Mouse (Mus musculus) B cell, adult (primary cell): ENCODE data around the gene Gbf1. TPM values are rescaled to one million over a fixed set of nuclear protein-coding genes. Genes with fewer than 3 reads are reported as not detected.

ENCODE experiments used
- total RNA-seq: library from RNA; stranded (reverse); gene quantifications from 4 replicates; pipeline ENCODE4 v1.2.4, GENCODE M21; 2023; ENCODE audit not compliant: inconsistent age

Gbf1 gene
- 114 to 128 TPM (median 121 TPM) in 4 replicates for total RNA-seq

DNA sequence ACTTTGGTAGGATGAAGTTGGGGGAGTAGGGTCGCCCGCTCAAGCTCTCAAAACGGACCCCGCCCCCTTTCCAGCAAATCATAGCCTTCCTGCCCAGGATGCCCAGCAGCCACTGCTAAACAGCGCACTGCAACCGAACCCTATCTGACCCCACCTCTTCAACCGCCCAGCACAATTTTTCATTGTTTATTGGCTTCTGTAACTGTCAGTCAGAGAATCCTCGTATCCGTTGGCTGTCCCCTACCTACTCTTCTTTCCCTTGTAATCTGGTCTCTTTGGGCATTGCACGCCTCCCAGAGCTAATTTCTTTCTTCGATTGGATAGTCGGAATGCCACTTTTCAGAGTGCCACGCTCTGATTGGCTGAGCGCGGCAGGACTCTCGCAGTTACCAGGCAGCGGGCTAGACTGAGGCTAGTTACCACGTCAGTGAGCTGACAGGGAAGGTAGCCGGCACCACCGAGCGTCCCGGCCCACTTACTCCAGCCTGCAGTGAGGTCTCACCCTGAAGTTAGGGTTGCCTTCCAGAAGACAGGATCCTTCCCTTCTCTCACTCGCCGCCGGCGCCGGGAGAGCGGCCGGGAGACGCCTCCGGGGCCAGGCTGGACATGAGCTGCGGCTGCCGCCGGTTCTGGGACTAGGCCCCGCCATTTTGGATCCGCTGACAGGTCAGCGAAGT, at the start of gene Gbf1:
Gene Gbf1, plus strand, starts transcription at position 383 of the 677 bp plus-strand sequence.

DNA sequence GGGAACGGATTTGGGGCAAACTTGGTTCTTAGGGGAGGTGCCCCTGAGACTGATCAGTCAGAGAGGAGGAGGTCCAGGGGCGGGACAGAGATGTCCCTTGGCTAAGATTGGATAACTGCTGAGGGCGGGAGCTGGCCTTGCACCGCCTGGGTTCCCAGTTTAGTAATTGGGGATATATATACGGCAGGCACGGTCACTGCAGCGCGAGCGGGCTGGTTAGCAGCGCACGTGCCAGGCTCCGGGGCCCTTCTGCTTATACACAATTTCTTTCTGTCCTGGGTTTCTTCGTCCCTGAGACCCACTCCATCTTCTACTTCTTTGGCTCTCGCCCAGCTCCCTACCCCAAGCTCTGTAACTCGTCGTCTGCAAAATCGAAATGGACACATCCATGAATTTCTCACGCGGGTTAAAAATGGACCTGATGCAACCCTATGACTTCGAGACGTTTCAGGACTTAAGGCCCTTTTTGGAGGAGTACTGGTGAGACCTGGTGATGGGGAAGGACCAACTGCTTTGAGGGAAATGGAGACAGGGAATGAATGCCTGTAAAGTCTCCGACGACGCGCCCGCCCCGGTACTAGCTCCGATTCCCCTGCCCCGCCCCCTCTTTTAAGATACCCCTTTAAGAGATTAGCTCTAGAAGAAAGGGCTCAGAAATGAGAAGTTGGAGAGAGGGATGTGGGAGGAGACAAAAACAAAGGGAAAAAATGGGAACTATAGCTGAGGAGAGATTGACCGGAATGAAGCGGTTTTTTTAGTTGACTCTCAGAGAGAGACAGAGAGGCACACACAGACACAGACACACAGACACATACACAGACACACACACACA, 20.4 kb upstream of the Gbf1 start, which contains the start of gene Elovl3:
Gene Elovl3, plus strand, starts transcription at position 204 of the 832 bp plus-strand sequence.

DNA sequence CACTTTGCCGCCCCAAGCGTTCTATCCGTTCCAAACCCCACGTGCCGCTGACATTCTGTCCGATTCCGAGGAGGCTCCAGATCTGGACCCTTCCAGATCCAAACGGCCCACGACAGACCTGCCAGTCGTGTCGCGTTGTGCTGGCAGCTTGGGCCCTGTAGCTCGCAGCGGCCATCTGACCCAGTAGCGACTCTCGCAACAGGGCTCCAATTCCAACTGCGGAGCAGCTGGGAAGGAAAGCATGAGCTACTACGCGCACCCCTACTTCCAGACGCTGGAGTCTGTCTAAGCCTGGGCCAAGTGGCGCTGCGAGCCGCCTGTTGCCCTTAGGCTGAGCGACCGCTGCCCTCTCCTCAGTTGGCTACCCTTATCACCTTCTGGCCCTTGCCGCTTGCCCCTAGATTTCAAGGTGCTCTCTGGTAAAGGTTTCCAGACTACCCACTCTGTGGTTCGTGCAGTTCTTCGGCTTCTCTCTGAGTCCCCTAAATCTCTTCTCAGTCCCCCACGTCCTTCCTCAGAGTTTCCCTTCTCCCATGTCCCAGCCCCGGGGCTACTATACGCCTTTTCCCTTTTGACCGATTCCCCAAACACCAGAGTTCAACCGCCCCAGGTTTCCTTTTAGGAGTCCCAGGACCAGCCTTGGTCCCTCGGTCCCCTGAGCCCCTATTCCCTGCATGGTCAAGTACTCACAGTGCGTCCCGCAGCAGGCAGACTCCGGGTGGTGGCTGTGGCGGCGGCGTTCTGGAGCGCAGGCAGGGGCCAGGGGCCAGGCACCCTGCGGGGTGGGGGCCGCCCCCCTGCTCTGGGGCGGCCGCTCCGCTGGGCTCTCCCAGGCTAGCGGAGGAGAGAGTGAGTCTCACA, 4.6 kb upstream of the Gbf1 start, which contains the start of gene Pitx3:
Gene Pitx3, minus strand, starts transcription at position 816 of the 861 bp plus-strand sequence.

DNA sequence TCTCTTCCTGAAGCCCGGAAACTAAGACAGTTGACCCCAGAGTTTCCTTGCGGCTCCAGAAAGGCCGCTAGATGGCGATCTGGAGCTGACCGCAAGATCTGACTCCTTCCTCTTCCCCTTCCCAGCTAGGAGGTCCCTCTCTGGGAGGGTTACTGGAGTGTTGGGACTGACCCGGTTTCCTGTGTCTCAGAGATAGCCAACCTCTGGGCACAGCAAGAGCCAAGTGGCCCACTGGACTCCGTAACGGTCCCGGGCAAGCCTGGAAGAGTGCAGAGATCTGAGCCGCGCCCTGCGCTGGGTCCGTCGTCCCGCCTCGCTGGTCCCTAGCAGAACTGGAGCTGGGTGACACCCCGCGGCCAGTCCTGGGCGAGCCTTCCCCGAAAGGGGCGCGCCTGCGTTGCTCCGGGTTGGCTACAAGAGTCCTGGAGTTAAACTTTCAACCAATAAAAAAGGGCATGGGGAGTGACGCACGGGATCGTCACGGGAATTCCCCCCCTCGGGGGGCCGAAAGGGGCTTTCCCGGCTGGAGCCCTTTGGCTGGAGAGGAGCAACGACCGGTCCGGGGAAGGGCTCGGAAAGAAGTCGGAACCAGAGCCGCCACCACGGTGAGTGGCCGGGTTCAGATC, 152.0 kb downstream of the Gbf1 start, which contains the start of gene Nfkb2:
Gene Nfkb2, plus strand, starts transcription at position 105 of the 626 bp plus-strand sequence.

DNA sequence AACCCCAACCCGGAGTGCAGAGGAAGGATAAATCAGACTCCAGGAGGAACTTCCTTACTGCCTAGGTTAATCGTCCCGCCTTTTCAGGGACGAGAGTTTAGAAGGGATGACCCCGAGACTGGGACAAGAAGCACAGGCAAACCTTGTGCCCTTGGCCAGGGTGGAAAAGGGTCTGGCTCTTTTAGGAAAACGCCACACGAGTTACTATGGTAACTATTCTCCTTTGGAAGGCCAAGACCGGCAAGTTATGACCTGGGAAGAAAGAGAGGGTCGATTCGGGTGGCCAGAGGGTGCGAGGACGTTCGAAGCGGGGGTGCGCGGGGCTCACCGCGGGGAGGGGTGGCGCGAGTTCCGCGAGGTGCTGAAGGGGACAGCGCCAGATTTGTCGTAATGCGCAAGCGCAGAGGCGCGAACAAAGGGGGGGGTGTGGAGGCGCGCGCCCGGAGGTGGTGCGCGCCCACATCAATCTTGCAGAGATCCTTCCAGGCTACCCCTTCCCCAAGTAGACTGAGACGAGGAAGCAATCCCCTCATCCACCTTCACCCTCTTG, 174.5 kb downstream of the Gbf1 start, which contains the start of gene Psd:
Gene Psd, minus strand, starts transcription at position 401 of the 550 bp plus-strand sequence.

DNA sequence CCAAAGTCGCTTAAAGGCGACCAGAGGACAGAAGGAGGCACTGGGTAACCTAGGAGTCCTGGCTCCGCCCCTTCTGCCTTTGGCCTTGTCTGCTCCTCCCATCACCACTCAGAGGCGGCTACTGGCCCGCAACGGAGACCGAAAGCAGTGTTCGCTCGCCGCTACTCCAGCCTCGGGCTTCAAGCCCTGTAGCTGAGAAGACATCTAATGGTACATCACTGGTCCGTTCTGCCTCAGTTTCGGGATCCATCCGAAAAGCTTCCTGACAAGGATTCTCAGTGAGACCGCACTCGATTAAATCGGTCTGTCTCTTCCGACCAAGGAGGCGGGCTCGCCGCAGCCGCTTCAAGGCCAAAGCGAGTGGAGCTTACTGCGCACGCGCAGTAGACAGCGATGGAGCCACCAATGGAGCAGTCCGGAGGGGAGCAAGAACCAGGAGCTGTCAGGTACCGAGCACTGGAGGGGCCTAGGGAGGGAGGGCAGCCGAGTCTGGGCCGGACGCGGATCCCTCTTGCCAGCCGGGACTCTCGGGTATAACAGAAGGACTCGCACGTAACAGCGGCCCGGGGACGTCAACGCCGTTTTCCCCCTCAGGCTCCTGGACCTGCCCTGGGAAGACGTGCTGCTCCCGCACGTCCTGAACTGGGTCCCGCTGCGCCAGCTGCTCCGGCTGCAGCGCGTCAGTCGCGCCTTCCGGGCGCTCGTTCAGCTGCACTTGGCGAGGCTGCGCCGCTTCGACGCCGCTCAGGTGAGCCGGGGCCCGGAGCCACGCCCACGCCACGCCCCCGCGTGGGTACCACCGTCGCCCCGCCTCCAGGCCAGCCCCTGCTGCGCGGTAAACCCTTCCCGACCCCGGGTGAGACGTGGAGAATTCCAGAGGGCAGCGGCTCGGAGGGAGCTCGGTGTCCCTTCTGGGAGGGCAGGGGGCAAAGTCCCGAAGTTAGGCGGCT, 176.0 kb downstream of the Gbf1 start, which contains the start of gene Fbxl15:
Gene Fbxl15, plus strand, starts transcription at position 104 of the 950 bp plus-strand sequence.

Other genes with a start within 250 kb of the Gbf1 start
- 24.2 to 25.7 TPM (median 25.3 TPM) in 4 replicates for gene Armh3, start 154.0 kb upstream of the Gbf1 start, total RNA-seq
- 6.5 to 8.9 TPM (median 7.9 TPM) in 4 replicates for gene Hps6, start 149.0 kb upstream of the Gbf1 start, total RNA-seq
- gene Pprc1, start 107.6 kb upstream of the Gbf1 start, total RNA-seq = 73.8 to 81.7 TPM (median 76.9 TPM) in 4 replicates
- 215 to 233 TPM (median 225 TPM) in 4 replicates for gene Ldb1, start 107.3 kb upstream of the Gbf1 start, total RNA-seq
- 79.8 to 107 TPM (median 96.6 TPM) in 4 replicates for gene Nolc1, start 76.6 kb upstream of the Gbf1 start, total RNA-seq
- not detected in 4 replicates for gene Elovl3, start 20.6 kb upstream of the Gbf1 start, total RNA-seq
- gene Pitx3, start 4.2 kb upstream of the Gbf1 start, total RNA-seq = not detected in 4 replicates
- gene Nfkb2, start 151.8 kb downstream of the Gbf1 start, total RNA-seq = 232 to 244 TPM (median 239 TPM) in 4 replicates
- gene Psd, start 174.6 kb downstream of the Gbf1 start, total RNA-seq = 0.38 to 2.4 TPM (median 1.3 TPM) in 4 replicates
- gene Fbxl15, start 175.7 kb downstream of the Gbf1 start, total RNA-seq = 4.8 to 6.3 TPM (median 5.6 TPM) in 4 replicates
- 61.9 to 71.2 TPM (median 66.9 TPM) in 4 replicates for gene Cuedc2, start 186.2 kb downstream of the Gbf1 start, total RNA-seq
- 0.57 to 0.80 TPM (median 0.61 TPM) in 3 of 4 replicates, not detected in the other for gene Mfsd13a, start 188.6 kb downstream of the Gbf1 start, total RNA-seq
- not detected in 4 replicates for gene 2310034G01Rik, start 197.8 kb downstream of the Gbf1 start, total RNA-seq
- gene Actr1a, start 243.2 kb downstream of the Gbf1 start, total RNA-seq = 90.2 to 98.4 TPM (median 95.7 TPM) in 4 replicates
- 39.9 to 46.2 TPM (median 44.2 TPM) in 4 replicates for gene Sufu, start 244.4 kb downstream of the Gbf1 start, total RNA-seq